Mouse (Mus musculus): Measurements from ENCODE around the gene Clrn1. TPM values are rescaled to one million over a fixed set of nuclear protein-coding genes. Genes with fewer than 3 reads are reported as not detected.

The Clrn1 gene
- not detected in 2 replicates for polyA plus RNA-seq (2014; fragmentation: Nextera tagmentation; extraction: Ambion mirVana)

- Histone ChIP-seq H3K27ac (replicated peaks in 1 of 2; ENCODE audit: control insufficient read depth in 1 of 2, insufficient read depth in 1 of 2, low read depth in 2 of 2, low read length in 2 of 2) (no peak within 1 kb of the TSS), H3K27me3 (ENCODE audit: control insufficient read depth, insufficient read depth, low read length) (no peaks in the 10 kb centered on the region), H3K4me3 (ENCODE audit: control insufficient read depth in 1 of 2, insufficient read depth in 1 of 2, low read depth in 1 of 2, low read length in 2 of 2) (no peak within 1 kb of the TSS), H3K9ac (ENCODE audit: low read length) (no peak within 1 kb of the TSS), H3K9me3 (ENCODE audit: control insufficient read depth, low read length) (no peaks in the 10 kb centered on the region), H3K36me3 (ENCODE audit: control insufficient read depth, insufficient read depth, low read length) (no peaks in the 10 kb centered on the region), H3K4me1 (ENCODE audit: control insufficient read depth in 2 of 2, insufficient read depth in 2 of 2, low read length in 2 of 2) (peaks cover 0 to 8% of the 10 kb centered on the region in 2 experiments; a peak in 3 of 4 replicates), H3K4me2 (ENCODE audit: low read length) (no peak within 1 kb of the TSS)
- no peak for ATAC-seq (ENCODE audit: insufficient number of reproducible peaks, insufficient read depth, low FRiP score, low read depth)
- WGBS = 70% methylated on average over 20 of the region's 20 CpGs
These were observed at the start of gene Clrn1 for GRCm38 (mm10) chr3:58884801-58885573. Gene Clrn1, minus strand, starts transcription at chr3:58885340.

- no peak for ATAC-seq (ENCODE audit: insufficient number of reproducible peaks, insufficient read depth, low FRiP score, low read depth)
- H3K27ac ChIP-seq (replicated peaks in 1 of 2; ENCODE audit: control insufficient read depth in 1 of 2, insufficient read depth in 1 of 2, low read depth in 2 of 2, low read length in 2 of 2) = no peak overlapping the region
- H3K9ac ChIP-seq (ENCODE audit: low read length) = no peak overlapping the region
- no peaks in the 10 kb centered on the region for H3K36me3 ChIP-seq (ENCODE audit: control insufficient read depth, insufficient read depth, low read length)
- no peaks in the 10 kb centered on the region for H3K4me1 ChIP-seq (ENCODE audit: control insufficient read depth in 2 of 2, insufficient read depth in 2 of 2, low read length in 2 of 2)
- no peak overlapping the region for H3K4me3 ChIP-seq (ENCODE audit: control insufficient read depth in 1 of 2, insufficient read depth in 1 of 2, low read depth in 1 of 2, low read length in 2 of 2)
- no peak overlapping the region for H3K4me2 ChIP-seq (ENCODE audit: low read length)
- 0 out of 2 replicates have a peak, but pooled peaks cover 3% of the 10 kb centered on the region for H3K9me3 ChIP-seq (ENCODE audit: control insufficient read depth, low read length)
- 67% methylated on average over 7 of the region's 7 CpGs for WGBS
- H3K27me3 ChIP-seq (ENCODE audit: control insufficient read depth, insufficient read depth, low read length) = no peaks in the 10 kb centered on the region
These were observed 38.9 kb upstream of the Clrn1 start for GRCm38 (mm10) chr3:58924027-58924426.

- Histone ChIP-seq H3K9ac (ENCODE audit: low read length) (no peak overlapping the region), H3K9me3 (ENCODE audit: control insufficient read depth, low read length) (0 out of 2 replicates have a peak, but pooled peaks cover 3% of the 10 kb centered on the region), H3K4me1 (ENCODE audit: control insufficient read depth in 2 of 2, insufficient read depth in 2 of 2, low read length in 2 of 2) (no peaks in the 10 kb centered on the region), H3K27ac (replicated peaks in 1 of 2; ENCODE audit: control insufficient read depth in 1 of 2, insufficient read depth in 1 of 2, low read depth in 2 of 2, low read length in 2 of 2) (no peak overlapping the region), H3K4me2 (ENCODE audit: low read length) (no peak overlapping the region), H3K36me3 (ENCODE audit: control insufficient read depth, insufficient read depth, low read length) (no peaks in the 10 kb centered on the region), H3K4me3 (ENCODE audit: control insufficient read depth in 1 of 2, insufficient read depth in 1 of 2, low read depth in 1 of 2, low read length in 2 of 2) (no peak overlapping the region), H3K27me3 (ENCODE audit: control insufficient read depth, insufficient read depth, low read length) (no peaks in the 10 kb centered on the region)
- no peak for ATAC-seq (ENCODE audit: insufficient number of reproducible peaks, insufficient read depth, low FRiP score, low read depth)
- WGBS = 67% methylated on average over 10 of the region's 11 CpGs
These were observed 38.0 kb upstream of the Clrn1 start for GRCm38 (mm10) chr3:58923140-58923539.

- no peak overlapping the region for H3K4me2 ChIP-seq (ENCODE audit: low read length)
- H3K27ac ChIP-seq (replicated peaks in 1 of 2; ENCODE audit: control insufficient read depth in 1 of 2, insufficient read depth in 1 of 2, low read depth in 2 of 2, low read length in 2 of 2) = no peak overlapping the region
- H3K9me3 ChIP-seq (ENCODE audit: control insufficient read depth, low read length) = 0 out of 2 replicates have a peak, but pooled peaks cover 3% of the 10 kb centered on the region
- H3K4me1 ChIP-seq (ENCODE audit: control insufficient read depth in 2 of 2, insufficient read depth in 2 of 2, low read length in 2 of 2) = no peaks in the 10 kb centered on the region
- no peak for ATAC-seq (ENCODE audit: insufficient number of reproducible peaks, insufficient read depth, low FRiP score, low read depth)
- H3K36me3 ChIP-seq (ENCODE audit: control insufficient read depth, insufficient read depth, low read length) = no peaks in the 10 kb centered on the region
- no peak overlapping the region for H3K9ac ChIP-seq (ENCODE audit: low read length)
- H3K4me3 ChIP-seq (ENCODE audit: control insufficient read depth in 1 of 2, insufficient read depth in 1 of 2, low read depth in 1 of 2, low read length in 2 of 2) = no peak overlapping the region
- H3K27me3 ChIP-seq (ENCODE audit: control insufficient read depth, insufficient read depth, low read length) = no peaks in the 10 kb centered on the region
- 75% methylated on average over 7 of the region's 7 CpGs for WGBS
These were observed 37.5 kb upstream of the Clrn1 start for GRCm38 (mm10) chr3:58922636-58923035.

GRCm38 (mm10) chr3:58921316-58921715 lies 36.2 kb upstream of the Clrn1 start:
- no peak overlapping the region for H3K27ac ChIP-seq (replicated peaks in 1 of 2; ENCODE audit: control insufficient read depth in 1 of 2, insufficient read depth in 1 of 2, low read depth in 2 of 2, low read length in 2 of 2)
- H3K4me2 ChIP-seq (ENCODE audit: low read length) = no peak overlapping the region
- ATAC-seq (ENCODE audit: insufficient number of reproducible peaks, insufficient read depth, low FRiP score, low read depth) = no peak
- no peaks in the 10 kb centered on the region for H3K36me3 ChIP-seq (ENCODE audit: control insufficient read depth, insufficient read depth, low read length)
- 69% methylated on average over 5 of the region's 5 CpGs for WGBS
- no peaks in the 10 kb centered on the region for H3K4me1 ChIP-seq (ENCODE audit: control insufficient read depth in 2 of 2, insufficient read depth in 2 of 2, low read length in 2 of 2)
- no peaks in the 10 kb centered on the region for H3K27me3 ChIP-seq (ENCODE audit: control insufficient read depth, insufficient read depth, low read length)
- H3K9me3 ChIP-seq (ENCODE audit: control insufficient read depth, low read length) = 0 out of 2 replicates have a peak, but pooled peaks cover 3% of the 10 kb centered on the region
- no peak overlapping the region for H3K4me3 ChIP-seq (ENCODE audit: control insufficient read depth in 1 of 2, insufficient read depth in 1 of 2, low read depth in 1 of 2, low read length in 2 of 2)
- H3K9ac ChIP-seq (ENCODE audit: low read length) = no peak overlapping the region

GRCm38 (mm10) chr3:58904656-58905055 lies 19.5 kb upstream of the Clrn1 start:
- 90% methylated on average over 2 of the region's 2 CpGs for WGBS
- no peak for ATAC-seq (ENCODE audit: insufficient number of reproducible peaks, insufficient read depth, low FRiP score, low read depth)
- Histone ChIP-seq H3K4me1 (ENCODE audit: control insufficient read depth in 2 of 2, insufficient read depth in 2 of 2, low read length in 2 of 2) (no peaks in the 10 kb centered on the region), H3K9me3 (ENCODE audit: control insufficient read depth, low read length) (no peaks in the 10 kb centered on the region), H3K27ac (replicated peaks in 1 of 2; ENCODE audit: control insufficient read depth in 1 of 2, insufficient read depth in 1 of 2, low read depth in 2 of 2, low read length in 2 of 2) (no peak overlapping the region), H3K4me2 (ENCODE audit: low read length) (no peak overlapping the region), H3K9ac (ENCODE audit: low read length) (no peak overlapping the region), H3K27me3 (ENCODE audit: control insufficient read depth, insufficient read depth, low read length) (no peaks in the 10 kb centered on the region), H3K4me3 (ENCODE audit: control insufficient read depth in 1 of 2, insufficient read depth in 1 of 2, low read depth in 1 of 2, low read length in 2 of 2) (no peak overlapping the region), H3K36me3 (ENCODE audit: control insufficient read depth, insufficient read depth, low read length) (no peaks in the 10 kb centered on the region)

GRCm38 (mm10) chr3:58902051-58902758 lies 17.1 kb upstream of the Clrn1 start:
- Histone ChIP-seq H3K4me3 (ENCODE audit: control insufficient read depth in 1 of 2, insufficient read depth in 1 of 2, low read depth in 1 of 2, low read length in 2 of 2) (no peak overlapping the region), H3K4me1 (ENCODE audit: control insufficient read depth in 2 of 2, insufficient read depth in 2 of 2, low read length in 2 of 2) (no peaks in the 10 kb centered on the region), H3K27ac (replicated peaks in 1 of 2; ENCODE audit: control insufficient read depth in 1 of 2, insufficient read depth in 1 of 2, low read depth in 2 of 2, low read length in 2 of 2) (no peak overlapping the region), H3K9ac (ENCODE audit: low read length) (no peak overlapping the region), H3K4me2 (ENCODE audit: low read length) (no peak overlapping the region), H3K36me3 (ENCODE audit: control insufficient read depth, insufficient read depth, low read length) (no peaks in the 10 kb centered on the region), H3K9me3 (ENCODE audit: control insufficient read depth, low read length) (no peaks in the 10 kb centered on the region), H3K27me3 (ENCODE audit: control insufficient read depth, insufficient read depth, low read length) (no peaks in the 10 kb centered on the region)
- WGBS = 82% methylated on average over 13 of the region's 13 CpGs
- ATAC-seq (ENCODE audit: insufficient number of reproducible peaks, insufficient read depth, low FRiP score, low read depth) = no peak
